Mouse (Mus musculus): Measurements from ENCODE around the gene Rbms3.

- TF ChIP-seq MAFK (IDR thresholded peaks at IDR 0.05; ENCODE audit: insufficient read depth, low read depth, low read length) = no peak
- TF ChIP-seq CHD2 (IDR thresholded peaks at IDR 0.05; ENCODE audit: low read depth, low read length) = no peak
- no peak for TF ChIP-seq ZNF384 (IDR thresholded peaks at IDR 0.05; ENCODE audit: low read depth, low read length)
Measured at GRCm38 (mm10) chr9:117029953-117030352, 599.8 kb downstream of the Rbms3 start.

Measured in ES-E14 (cell line).